Mouse (Mus musculus) stomach, postnatal 0 days (tissue): ENCODE measurements around the gene Prph.

ENCODE experiments used
- CTCF ChIP-seq: IDR thresholded peaks from 2 replicates; pipeline ENCODE4 v1.5.1; 2016; ENCODE audit warnings: antibody characterized with exemption, low read depth, mild to moderate bottlenecking, moderate library complexity
- EP300 ChIP-seq: optimal IDR thresholded peaks from 2 replicates; pipeline ENCODE3; 2016; ENCODE audit warnings: antibody characterized with exemption

DNA sequence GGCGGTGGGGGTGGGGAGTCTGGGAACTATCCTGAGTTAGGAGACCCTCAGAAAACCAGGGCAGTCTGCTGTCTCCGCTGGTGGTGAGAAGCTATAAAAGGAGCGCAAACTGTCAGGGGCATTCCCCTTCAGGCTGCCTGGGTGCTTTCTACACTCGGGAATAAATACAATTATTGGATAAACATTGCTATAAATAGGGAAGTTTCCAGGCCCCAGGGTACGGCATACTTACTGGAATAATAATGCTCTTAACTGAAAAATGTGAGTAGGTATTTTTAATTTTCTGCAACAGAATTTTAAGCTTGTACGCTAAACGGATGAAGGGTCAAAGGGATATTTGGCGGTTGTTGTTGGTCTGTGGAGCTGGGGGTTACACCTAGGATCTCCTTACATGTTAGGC lies 35.5 kb upstream of the Prph start:
- TF ChIP-seq CTCF: no peak
- TF ChIP-seq EP300: no peak
